17 mouse cellular contexts compared by ENCODE assay signal in genomic region chr4:59662163-59662562, GRCm38 (mm10).
"Had no signal": no experiment of that assay in that cellular context is flagged by ENCODE, and none has a peak within 500 bp of the region (broad histone marks: within the 10 kb centered on the region; RNA-seq: fewer than 3 reads in every experiment).

No protein-coding gene starts in this region.

- ATAC-seq: hindbrain, embryonic 16.5 days; inflammation-experienced regulatory T-cells, adult 6 months; midbrain, embryonic 13.5 days had no signal

- H3K4me2 ChIP-seq: kidney, embryonic 15.5 days; limb, embryonic 12.5 days; liver, embryonic 15.5 days; lung, embryonic 14.5 days; midbrain, embryonic 13.5 days; neural tube, embryonic 15.5 days had no signal

- H3K9ac ChIP-seq: kidney, embryonic 15.5 days; limb, embryonic 12.5 days; liver, embryonic 15.5 days; lung, embryonic 14.5 days; midbrain, embryonic 13.5 days; neural tube, embryonic 15.5 days had no signal

- H3K27me3 ChIP-seq: kidney, embryonic 15.5 days; limb, embryonic 12.5 days; liver, embryonic 15.5 days; midbrain, embryonic 13.5 days; neural tube, embryonic 15.5 days had no signal

- DNase-seq: kidney, adult 2 months; kidney, postnatal 14 days; layer of hippocampus, adult 9-11 months; liver; lung, embryonic 14.5 days; right cerebral cortex, adult 18-20 months; right cerebral cortex, postnatal 25 days; thymus, adult 18-20 months; thymus, postnatal 14 days had no signal

- H3K27ac ChIP-seq: kidney, embryonic 15.5 days; limb, embryonic 12.5 days; midbrain, embryonic 13.5 days; neural tube, embryonic 15.5 days had no signal

- H3K36me3 ChIP-seq: limb, embryonic 12.5 days; liver, embryonic 15.5 days; neural tube, embryonic 15.5 days had no signal

- H3K9me3 ChIP-seq: kidney, embryonic 15.5 days; liver, embryonic 15.5 days; midbrain, embryonic 13.5 days; neural tube, embryonic 15.5 days had no signal

- H3K4me3 ChIP-seq: kidney, embryonic 15.5 days; limb, embryonic 12.5 days; liver, embryonic 15.5 days; midbrain, embryonic 13.5 days; myocyte; neural tube, embryonic 15.5 days had no signal

- H3K4me1 ChIP-seq: neural tube, embryonic 15.5 days had no signal
